Mouse (Mus musculus) bone marrow, adult 2 months (tissue): ENCODE measurements around the gene Synpo2. TPM values are rescaled to one million over a fixed set of nuclear protein-coding genes. Genes with fewer than 3 reads are reported as not detected.
A peak's percentile ranks its signal among the peaks of the same experiment; 100 is the strongest.
"Not testable (repeated sequence)": the region's sequence is repeated elsewhere in the genome, so short reads cannot be mapped to it uniquely, and the experiment has no call there.

Experiments
- H3K27ac ChIP-seq: fragments of 200-500 bp; 2 replicates; pipeline ENCODE4 v1.5.1; 2012; ENCODE audit warnings: low read depth, mild to moderate bottlenecking, control low read depth, inconsistent platforms, low read length; ENCODE audit not compliant: control insufficient read depth, poor library complexity, insufficient read depth
- H3K4me1 ChIP-seq: fragments of 200-500 bp; 2 replicates; pipeline ENCODE4 v1.6.1; 2011; ENCODE audit warnings: low read length; ENCODE audit not compliant: control insufficient read depth, insufficient read depth
- H3K4me3 ChIP-seq: fragments of 200-500 bp; replicated peaks from 2 replicates; pipeline ENCODE3; 2011; ENCODE audit warnings: mild to moderate bottlenecking, low read depth, low read length, control low read depth; ENCODE audit not compliant: control insufficient read depth
- CTCF ChIP-seq: fragments of 200-500 bp; IDR thresholded peaks from 2 replicates; pipeline ENCODE4 v1.5.1; 2011; ENCODE audit warnings: low read length, control low read depth; ENCODE audit not compliant: control insufficient read depth, insufficient read depth
- POLR2A ChIP-seq: fragments of 200-500 bp; IDR thresholded peaks from 2 replicates; pipeline ENCODE4 v1.6.1; 2011; ENCODE audit warnings: low read depth, mild to moderate bottlenecking, control low read depth, low read length, borderline replicate concordance; ENCODE audit not compliant: control insufficient read depth
- WGBS: fragments of 180-500 bp; shearing (Covaris S2); methylation state at CpG from one replicate; pipeline ENCODE4 v1.1.7; 2018; 5-methylcytosine and 5-hydroxymethylcytosine counted together
- polyA plus RNA-seq: library from polyadenylated mRNA; stranded (reverse); fragments of >200 nt; gene quantifications from 2 replicates; pipeline ENCODE4 v1.2.4, GENCODE M21; 2011; ENCODE audit warnings: low replicate concordance; ENCODE audit not compliant: missing spikeins, insufficient read depth, insufficient read length

Synpo2 gene
- polyA plus RNA-seq, 1 experiment, result 0.80 TPM

DNA sequence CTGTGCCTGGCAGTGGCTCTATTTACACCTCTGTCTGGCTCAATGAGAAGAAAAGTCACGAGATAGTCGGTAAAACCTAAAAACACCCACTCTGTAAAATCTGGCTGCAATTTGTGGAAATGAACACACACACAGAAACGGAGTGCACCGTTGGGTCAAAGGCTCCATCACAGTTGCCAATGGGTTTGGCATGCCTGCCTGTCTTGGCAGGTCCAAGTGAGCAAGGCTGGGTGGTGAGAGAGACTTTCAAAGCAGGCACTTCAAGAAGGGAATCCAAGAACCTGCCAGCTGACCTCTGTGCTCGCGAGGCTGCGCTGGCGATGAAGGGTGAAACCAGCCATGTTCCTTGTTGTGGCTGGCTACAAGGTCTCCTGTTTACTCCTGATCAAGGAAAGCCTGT lies 107.2 kb downstream of the Synpo2 start:
- Histone ChIP-seq H3K4me3 (no peak overlapping the region), H3K27ac (no peak overlapping the region), H3K4me1 (no peaks in the 10 kb centered on the region)
- 88% methylated on average over 8 of the region's 8 CpGs for WGBS
- TF ChIP-seq POLR2A, result no peak
- TF ChIP-seq CTCF, result no peak

DNA sequence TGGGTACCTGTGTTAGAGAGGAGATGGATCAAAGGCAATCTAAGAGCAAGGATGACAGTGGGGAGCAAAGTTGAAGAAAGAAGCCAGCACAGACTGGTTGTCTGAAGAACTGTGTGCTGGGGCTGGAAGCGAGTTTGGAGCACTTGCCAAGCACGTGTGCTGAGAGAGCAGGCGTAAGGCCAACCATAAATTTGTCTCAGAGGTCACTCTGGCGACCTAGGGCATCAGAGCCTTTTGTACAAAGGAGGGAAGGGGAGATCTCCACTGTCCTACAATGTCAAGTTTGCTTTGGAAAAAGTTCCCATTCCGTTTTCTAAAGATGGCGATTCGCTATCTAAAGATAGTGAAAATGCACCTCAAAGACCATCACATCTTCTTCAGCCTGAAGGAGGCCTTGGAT lies 107.9 kb downstream of the Synpo2 start:
- H3K4me1 ChIP-seq, result no peaks in the 10 kb centered on the region
- WGBS, result 84% methylated on average over 7 of the region's 7 CpGs
- no peak for TF ChIP-seq POLR2A
- TF ChIP-seq CTCF, result no peak
- no peak overlapping the region for H3K4me3 ChIP-seq
- no peak overlapping the region for H3K27ac ChIP-seq

DNA sequence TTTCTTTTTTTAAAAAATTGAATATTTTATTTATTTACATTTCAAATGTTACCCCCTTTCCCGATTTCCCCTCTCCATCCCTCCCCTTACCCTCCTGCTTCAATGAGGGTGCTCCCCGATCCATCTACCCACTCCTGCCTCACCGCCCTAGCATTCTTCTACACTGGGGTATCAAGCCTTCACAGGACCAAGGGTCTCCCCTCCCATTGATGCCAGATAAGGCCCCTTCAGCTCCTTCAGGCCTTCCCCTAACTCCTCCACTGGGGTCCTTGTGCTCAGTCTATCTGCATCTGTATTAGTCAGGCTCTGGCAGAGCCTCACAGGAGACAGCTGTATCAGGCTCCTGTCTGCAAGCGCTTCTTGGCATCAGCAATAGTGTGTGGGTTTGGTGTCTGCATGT lies 109.2 kb downstream of the Synpo2 start:
- not testable (repeated sequence) for H3K27ac ChIP-seq, H3K4me3 ChIP-seq, H3K4me1 ChIP-seq
- WGBS, result 85% methylated on average over 4 of the region's 4 CpGs

DNA sequence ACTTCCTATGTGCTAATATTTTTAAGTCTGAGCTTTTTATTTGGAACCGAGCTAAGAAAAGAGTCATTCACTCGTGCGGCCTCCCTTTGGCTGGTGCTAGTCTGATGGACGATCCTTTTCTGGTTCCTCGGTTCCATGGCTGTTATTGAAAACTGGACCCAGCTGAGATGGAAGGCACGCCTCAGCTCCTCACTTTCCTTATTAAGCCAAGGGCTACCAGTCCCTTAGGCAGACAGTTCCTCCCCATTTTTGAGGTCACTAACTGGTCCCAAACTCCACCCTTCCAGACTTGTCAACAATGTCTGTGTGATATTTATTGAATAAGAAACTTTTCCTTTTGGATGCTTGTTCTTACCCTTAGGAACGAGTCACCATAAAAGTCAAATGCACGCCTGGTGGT lies 112.1 kb downstream of the Synpo2 start:
- no peak overlapping the region for H3K4me3 ChIP-seq
- no peak overlapping the region for H3K27ac ChIP-seq
- TF ChIP-seq CTCF (no peak), POLR2A (no peak)
- H3K4me1 ChIP-seq, result no peaks in the 10 kb centered on the region
- WGBS, result 75% methylated on average over 8 of the region's 8 CpGs

DNA sequence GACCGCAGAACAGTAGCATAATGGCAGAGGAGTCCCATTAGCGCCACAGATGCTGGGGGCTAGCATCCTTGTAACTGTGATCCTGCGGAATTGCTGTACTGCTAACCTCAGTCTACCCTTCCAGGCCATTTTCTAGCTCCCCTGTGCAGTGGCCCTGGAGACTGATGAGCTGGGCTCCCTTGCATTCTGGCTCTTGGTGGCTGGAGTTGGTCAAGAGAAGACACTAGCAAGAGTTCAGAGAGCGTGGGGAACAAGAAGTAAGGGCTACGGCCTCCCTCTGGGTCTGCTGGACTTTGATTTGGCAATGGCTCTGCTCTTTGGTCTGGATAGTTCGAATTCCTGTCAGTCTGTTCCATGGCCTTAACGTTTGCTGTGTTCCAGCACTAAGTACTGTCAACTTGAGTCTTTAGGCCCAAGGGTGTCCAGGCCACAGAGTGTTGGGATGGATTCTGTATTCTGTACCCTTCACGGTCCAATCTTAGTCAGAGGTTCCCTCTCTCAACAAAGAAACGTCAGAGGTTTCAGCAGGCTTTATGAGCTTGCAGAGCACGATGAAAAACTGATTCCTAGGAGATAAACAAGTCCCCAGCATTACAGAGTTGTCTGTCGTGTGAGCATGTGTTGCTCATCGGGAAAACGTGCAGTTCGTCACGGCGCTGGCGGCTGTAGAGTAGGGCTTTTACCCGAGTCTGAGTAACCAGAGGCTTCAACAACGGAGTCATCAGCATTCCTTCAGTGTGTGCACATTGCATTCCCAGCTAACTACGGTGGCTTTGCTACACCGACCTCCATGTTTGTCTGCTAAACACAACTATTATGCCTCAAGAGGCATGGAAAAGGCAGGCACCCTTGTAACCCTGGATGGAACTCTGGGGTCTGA lies 113.6 kb downstream of the Synpo2 start:
- TF ChIP-seq POLR2A (no peak), CTCF (no peak)
- no peaks in the 10 kb centered on the region for H3K4me1 ChIP-seq
- no peak overlapping the region for H3K27ac ChIP-seq
- 87% methylated on average over 21 of the region's 21 CpGs for WGBS
- H3K4me3 ChIP-seq, result no peak overlapping the region

DNA sequence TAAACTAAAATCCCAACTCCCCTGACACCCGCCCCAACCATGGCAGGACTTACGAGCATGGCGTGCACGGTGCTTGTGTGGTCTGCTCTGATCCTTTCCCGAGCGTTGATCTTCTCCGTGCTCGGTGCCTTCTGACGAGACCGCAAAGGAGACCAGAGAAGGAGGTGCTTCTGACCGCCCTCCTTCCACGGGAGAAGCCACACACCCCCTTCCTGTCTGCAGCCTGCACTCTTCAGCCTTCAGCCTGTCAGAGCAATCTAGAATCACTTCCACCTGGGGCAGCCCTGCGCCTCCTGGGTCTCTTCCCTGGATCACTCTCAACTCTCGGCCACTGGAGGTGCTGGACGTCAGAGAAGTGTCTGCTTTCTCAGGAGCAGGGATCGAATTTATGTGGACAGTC lies 119.0 kb downstream of the Synpo2 start:
- no peak for TF ChIP-seq CTCF
- 0 out of 2 replicates have a peak, but pooled peaks have one; percentile 14 for TF ChIP-seq POLR2A
- WGBS, result 14% methylated on average over 16 of the region's 16 CpGs

DNA sequence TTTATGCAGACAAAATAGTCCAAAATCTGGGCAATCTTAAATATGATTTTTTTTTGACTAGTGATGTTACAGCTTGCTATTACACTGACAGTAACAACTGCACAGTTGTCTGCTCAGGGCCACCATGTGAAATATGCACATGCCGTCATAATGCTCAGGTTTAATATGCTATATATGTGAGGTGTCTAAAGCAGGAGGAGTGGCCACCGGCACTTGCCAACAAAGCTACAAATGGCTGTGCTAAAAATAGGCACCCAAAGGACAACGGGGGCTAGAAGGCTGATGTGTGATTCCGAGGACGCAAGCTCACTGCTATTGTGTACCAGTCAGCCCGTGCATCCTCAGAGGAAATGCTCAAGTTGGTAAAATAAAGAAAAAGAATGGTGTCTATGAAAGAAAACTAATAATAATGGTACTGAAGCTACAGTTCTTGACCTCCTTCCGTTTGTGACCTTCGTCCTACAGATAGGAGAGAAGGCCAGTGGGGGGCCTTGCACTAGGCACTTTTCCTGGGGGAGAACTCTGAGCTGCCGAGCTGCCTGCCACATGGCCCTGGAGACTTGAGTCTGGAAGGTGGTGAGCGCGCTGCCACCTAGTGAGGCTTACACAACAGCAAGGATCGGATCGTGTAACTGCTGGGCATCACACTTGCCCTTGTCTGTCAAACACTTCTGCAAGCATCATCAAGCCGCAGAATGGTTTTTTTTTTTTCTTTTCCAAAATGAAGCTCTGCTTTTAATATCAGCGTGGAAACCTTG lies 120.0 kb downstream of the Synpo2 start:
- WGBS, result 13% methylated on average over 15 of the region's 15 CpGs
- peaks cover 1% of the 10 kb centered on the region for H3K4me1 ChIP-seq
- TF ChIP-seq CTCF, result no peak
- no peak for TF ChIP-seq POLR2A
- H3K27ac ChIP-seq, result no peak overlapping the region
- peak overlapping the region; percentile 18 for H3K4me3 ChIP-seq

More for the DNA sequence above, 119.0 kb downstream of the Synpo2 start:
- H3K4me3 ChIP-seq, result peak overlapping the region; percentile 13
- peaks cover 1% of the 10 kb centered on the region for H3K4me1 ChIP-seq
- H3K27ac ChIP-seq, result no peak overlapping the region

DNA sequence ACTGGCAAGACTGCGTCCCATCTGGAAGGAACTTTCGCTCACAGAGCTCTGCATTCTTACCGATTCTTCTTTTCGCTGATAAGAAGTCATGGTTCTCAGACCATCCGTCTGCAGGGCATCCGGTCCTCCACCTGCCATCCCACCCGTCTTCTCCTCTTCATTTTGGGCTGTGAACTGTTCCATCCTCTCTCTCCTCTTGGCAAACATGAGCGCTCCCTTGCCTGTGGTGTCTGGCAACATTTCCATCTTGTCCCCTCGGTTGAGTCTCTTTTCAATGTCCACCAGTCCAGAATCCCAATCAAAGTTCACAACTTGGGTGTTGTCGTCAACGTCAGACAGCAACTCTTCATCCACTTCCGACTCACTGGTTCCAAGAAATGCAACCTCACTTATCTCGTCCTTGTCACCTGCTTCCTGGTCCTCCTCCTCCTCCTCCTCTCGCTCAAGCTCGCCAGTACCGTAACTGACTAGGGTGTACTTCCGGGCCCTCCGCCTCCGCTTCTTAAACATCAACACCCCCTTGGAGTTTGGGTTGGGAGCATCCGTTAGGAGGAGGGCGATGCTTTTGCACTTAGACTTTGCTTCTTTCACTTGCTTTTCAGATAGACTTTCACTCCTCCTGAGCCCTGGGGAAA lies 121.8 kb downstream of the Synpo2 start:
- WGBS, result 82% methylated on average over 21 of the region's 21 CpGs
- Histone ChIP-seq H3K4me1 (peaks cover 1% of the 10 kb centered on the region), H3K4me3 (no peak overlapping the region), H3K27ac (no peak overlapping the region)
- no peak for TF ChIP-seq CTCF
- TF ChIP-seq POLR2A, result no peak
